Mouse (Mus musculus): ENCODE measurements at regions not wholly inside any gene's neighbourhood (a gene's known extent, or its start where the extent isn't known, plus 50 kb on each side); places are given as distances from the start of the nearest gene placed in this dataset.
"Not testable (repeated sequence)": the region's sequence is repeated elsewhere in the genome, so short reads cannot be mapped to it uniquely, and the experiment has no call there.

- no peak for DNase-seq (ENCODE audit: low spot score)
Measured at GRCm38 (mm10) chr13:97421831-97422230, 180.9 kb downstream of the Enc1 start.

- DNase-seq (ENCODE audit: low spot score): no peak
Measured at GRCm38 (mm10) chr13:97420773-97421172, 179.9 kb downstream of the Enc1 start.

- no peak for DNase-seq (ENCODE audit: low spot score)
Measured at GRCm38 (mm10) chr13:97419100-97419499, 178.2 kb downstream of the Enc1 start.

DNA sequence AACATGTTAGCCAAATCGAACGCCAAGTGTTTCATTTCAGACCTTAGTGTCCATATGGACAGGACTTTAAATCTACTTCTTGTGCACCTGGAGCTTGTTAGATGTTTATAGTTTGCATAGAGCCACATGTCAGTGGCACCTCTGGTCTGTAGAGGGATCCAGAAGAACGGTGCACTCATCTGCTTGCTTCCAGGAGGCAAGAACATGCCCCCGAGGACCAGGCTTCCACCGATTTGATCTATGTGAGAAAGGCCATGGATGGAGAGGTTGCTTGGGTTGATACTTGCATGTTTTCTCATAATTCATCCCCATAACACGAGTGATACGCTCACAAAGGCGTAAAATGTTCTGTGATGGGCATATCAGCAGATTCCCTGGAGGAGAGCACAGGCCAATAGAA is 177.8 kb downstream of the Enc1 start:
- no peak for DNase-seq (ENCODE audit: low spot score)

GRCm38 (mm10) chr13:97418081-97418480 is 177.2 kb downstream of the Enc1 start:
- DNase-seq (ENCODE audit: low spot score): no peak

DNA sequence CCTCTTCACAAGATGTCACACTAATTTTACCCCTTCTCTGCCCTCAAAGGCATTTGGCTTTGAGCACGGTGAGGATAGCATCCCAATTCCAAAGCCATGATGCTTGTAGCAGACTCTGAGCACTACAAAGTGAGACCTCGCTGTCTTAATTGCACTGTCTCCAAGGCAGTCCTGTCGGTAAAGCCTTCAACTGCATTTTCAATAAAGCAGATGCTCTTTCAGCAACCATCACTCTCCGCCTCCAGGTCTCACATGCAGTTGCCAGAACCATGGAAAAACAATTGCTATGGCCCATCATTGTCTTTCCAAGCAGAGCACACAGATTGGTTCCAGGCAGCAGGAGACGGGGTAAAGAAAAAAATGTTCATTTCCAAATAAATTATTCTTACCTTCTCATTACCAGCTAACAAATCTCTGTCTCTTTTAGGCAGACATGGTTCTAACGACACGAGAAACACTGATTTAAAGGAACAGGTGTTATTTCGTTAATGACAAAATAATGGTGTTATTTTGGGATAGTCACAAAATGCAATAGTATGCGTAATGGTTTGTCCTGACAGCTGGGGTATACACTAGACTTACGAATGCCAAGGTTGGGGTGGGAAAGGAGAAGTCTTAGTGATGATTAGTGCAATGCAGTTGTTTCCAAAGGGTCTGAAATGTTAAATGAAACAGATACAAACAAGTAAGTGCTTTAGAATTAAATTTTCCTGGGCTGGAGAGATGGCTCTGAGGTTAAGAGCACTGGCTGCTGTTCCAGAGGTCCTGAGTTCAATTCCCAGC is 175.2 kb downstream of the Enc1 start:
- DNase-seq (ENCODE audit: low spot score): no peak

DNA sequence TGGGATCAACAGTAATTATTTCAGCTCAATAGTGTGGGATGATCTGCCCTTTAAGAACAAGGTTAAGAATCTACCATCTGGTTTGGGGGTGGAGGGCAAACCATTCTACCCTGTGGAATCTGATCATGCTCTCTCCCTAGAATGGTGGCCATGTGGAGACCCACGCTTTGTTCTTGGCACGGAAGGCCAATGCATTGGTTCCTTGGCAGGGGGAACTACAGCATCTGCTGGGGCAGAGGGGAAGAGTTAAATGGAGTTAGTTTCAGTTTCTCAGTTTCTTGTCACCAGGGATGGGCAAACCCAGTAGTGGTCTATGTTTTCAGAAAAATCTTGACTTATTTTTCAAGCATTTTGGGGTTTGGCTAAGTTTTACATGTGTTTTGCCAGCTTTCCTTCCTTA is 174.5 kb downstream of the Enc1 start:
- DNase-seq (ENCODE audit: low spot score): no peak

DNA sequence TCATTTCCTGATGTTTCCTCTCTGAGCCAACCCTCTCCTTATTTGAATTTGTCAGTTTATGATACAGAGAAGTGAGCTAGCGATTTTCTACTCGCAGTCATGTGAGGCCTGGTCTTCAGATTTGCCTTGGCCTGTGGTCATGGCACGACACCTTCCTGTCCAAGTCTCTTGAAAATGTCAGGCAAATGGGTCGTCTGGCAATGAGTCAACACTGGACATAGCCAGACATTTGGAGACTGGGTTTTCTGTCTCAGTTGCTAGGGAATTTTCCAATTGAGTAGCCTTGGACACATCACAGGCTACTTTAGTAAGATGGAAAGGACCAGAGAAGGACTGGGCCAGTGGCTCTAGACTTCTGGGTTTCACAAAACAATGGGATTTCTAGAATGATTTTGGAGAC is 171.2 kb downstream of the Enc1 start:
- DNase-seq (ENCODE audit: low spot score): no peak

GRCm38 (mm10) chr13:97410550-97411201 is 169.8 kb downstream of the Enc1 start:
- DNase-seq (ENCODE audit: low spot score): no peak

DNA sequence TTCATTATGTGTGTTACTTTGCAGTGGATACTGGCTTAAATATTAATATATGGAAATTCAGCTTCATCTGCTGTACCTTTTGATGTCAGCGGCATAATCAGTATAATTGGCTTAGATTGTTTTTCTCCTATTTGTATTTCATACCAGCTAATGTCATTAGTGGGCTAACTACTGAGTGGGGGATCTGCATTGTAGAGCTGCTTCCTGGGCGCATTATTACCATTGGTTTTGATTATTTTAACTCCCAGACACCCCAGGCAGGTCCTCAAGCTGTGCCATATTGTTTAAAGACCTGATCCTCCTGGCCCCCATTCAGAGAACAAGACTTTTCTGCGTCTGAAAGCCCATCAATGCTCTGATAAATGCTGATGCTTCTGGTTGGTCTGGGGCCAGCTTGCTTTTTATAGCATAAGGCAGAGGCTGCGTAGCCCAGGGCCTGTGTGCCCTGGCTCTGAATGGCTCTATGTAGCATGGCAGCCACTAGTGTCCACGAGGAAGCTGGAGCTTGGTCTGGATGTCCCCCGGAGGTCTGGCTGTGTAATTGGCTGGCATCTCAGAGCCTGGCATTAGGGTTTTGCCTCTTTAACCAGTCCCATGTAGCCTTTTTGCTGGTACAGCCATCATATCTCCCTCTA is 169.1 kb downstream of the Enc1 start:
- DNase-seq (ENCODE audit: low spot score): no peak

DNA sequence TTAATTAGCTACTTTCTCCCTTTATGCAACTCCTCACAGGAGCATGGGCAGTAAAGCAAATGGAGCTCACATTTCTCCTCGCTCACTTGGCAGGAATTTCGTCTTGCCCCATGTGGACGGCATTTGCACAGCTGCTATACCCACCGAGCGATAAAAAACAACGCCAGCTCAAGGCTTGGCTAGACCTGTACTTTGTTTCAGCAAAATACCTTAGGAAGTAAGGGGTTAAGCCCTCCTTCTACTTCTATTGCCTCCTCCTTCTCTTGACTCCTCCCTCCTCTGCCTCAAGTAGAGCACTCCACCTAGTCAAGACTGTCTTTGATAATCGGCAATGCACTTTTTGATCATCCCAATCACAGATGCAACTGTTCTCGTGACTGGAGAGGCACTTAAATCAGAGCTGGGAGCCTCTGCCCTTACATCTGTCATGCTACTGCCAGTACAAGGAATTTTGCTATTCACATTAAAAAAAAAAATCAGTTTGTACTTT is 168.4 kb downstream of the Enc1 start:
- no peak for DNase-seq (ENCODE audit: low spot score)

GRCm38 (mm10) chr13:97408414-97409290 is 167.7 kb downstream of the Enc1 start:
- DNase-seq (ENCODE audit: low spot score): no peak

DNA sequence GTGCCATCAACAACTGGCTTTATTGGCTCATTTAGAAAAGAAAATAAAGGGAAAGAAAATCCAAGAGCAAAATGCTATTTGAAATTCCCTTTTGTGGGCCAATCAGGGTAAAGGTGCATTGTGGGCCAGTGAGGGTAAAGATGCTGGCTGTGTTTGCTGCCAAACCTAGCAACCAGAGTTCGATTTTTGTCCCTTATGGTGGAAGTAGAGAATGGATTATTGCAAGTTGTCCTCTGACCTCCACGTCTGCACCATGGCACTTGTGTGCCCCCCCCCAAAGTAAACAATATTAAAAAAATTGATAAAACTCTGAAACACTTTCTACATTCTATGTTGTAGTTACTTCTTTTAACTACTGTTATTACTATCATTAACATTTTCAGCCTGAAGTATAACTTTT is 166.9 kb downstream of the Enc1 start:
- no peak for DNase-seq (ENCODE audit: low spot score)

GRCm38 (mm10) chr13:97406678-97407077 is 165.8 kb downstream of the Enc1 start:
- no peak for DNase-seq (ENCODE audit: low spot score)

DNA sequence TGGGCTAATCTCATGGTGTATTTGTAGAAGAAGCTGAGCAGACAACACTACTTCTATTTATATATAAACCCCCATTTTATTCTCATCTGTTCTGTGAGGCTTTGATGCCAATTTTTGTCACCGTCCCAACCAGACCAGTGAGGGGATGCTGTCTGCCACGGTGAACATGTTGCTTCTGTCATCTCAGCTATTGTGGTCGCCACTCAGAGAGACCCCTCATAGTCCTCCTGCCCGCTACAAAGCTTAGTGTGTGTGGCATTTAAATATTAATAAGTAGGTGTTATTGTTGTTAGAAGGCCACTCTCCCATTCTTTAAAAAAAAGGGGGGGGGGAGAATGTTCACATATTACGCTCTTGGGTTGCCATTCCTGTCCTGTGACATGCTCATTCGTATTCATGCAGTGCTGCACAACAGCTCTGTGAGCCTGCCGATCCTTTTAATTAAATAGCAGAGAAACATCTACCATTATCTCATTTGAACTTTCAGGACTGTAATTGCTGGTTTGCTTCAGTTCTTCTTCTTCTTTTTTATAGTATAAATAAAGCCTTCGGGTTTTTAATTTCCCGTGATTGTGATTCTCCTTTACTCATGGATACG is 161.4 kb downstream of the Enc1 start:
- no peak for DNase-seq (ENCODE audit: low spot score)

GRCm38 (mm10) chr13:97401620-97402019 is 160.7 kb downstream of the Enc1 start:
- no peak for DNase-seq (ENCODE audit: low spot score)

GRCm38 (mm10) chr13:97398041-97398440 is 157.1 kb downstream of the Enc1 start:
- no peak for DNase-seq (ENCODE audit: low spot score)

- DNase-seq (ENCODE audit: low spot score): no peak
Measured at GRCm38 (mm10) chr13:97396899-97397640, 156.2 kb downstream of the Enc1 start.

DNA sequence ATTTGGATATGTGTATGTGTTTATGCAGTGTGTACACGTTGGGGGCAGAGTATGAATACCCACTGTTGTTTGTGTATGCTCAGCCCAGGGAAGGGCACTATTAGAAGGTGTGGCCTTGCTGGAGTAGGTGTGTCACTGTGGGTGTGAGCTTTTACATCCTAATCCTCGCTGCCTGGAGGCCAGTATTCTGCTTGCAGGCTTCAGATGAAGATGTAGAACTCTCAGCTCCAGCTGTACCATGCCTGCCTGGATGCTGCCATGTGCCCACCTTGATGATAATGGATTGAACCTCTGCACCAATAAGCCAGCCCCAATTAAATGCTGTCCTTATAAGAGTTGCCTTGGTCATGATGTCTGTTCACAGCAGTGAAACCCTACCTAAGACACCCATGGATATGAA is 155.4 kb downstream of the Enc1 start:
- not testable (repeated sequence) for DNase-seq (ENCODE audit: low spot score)

DNA sequence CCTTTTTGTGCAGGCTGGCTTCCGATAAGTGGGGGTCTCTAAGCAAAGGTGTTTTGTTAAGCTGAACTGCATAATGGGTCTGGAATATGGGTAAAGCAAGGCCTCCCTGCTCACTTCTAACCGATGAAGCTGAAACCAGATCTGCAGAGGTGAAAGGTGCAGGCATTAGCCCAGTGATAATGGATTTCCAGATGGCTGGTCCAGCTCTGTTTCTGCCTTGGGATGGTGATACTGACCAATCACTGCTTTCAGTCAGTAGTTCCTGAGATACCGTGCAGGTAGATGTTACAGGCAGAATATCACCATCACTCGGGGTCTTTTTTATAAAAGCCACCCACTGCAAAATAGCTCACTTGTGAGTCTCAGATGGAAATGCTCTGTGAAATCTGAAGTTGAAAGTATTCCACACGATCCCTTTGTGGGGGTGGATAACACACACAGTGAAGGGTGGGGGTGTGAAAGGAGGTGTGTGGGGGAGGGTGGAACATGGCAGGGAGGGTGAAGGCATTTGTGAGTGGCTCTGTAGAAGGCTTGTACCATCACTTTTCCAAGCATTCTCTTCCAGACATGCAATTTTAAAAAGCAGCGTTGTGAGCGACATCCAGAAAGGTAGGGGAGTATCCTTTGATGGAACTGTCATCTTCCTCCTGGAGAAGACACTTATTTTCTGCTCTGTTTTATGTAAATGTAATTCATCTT is 154.0 kb downstream of the Enc1 start:
- DNase-seq (ENCODE audit: low spot score): no peak
